Mouse (Mus musculus) kidney, postnatal 0 days (tissue): ENCODE data around the gene Gpx3. TPM values are rescaled to one million over a fixed set of nuclear protein-coding genes. Genes with fewer than 3 reads are reported as not detected.

Experiments used
- ATAC-seq: fragments of 200-750 bp; cut with Nextera tagmentation; replicated peaks from 2 replicates; pipeline ENCODE4 v1.8.0; 2017; ENCODE audit warnings: low read depth, moderate number of reproducible peaks, moderate TSS enrichment, moderate library complexity; ENCODE audit not compliant: low FRiP score
- DNase-seq: peaks from one replicate; pipeline ENCODE4 v3.0.0-alpha.2; 2016; ENCODE audit warnings: low spot score
- H3K27ac ChIP-seq: fragments of 300-500 bp; sonication (generic); 2 replicates; pipeline ENCODE4 v1.5.1; 2014; ENCODE audit warnings: mild to moderate bottlenecking
- H3K27me3 ChIP-seq: fragments of 300-500 bp; sonication (generic); 2 replicates; pipeline ENCODE4 v1.6.1; 2014; ENCODE audit warnings: low read length, mixed read lengths; ENCODE audit not compliant: insufficient read depth
- H3K36me3 ChIP-seq: fragments of 300-500 bp; sonication (generic); 2 replicates; pipeline ENCODE4 v1.6.1; 2014; ENCODE audit warnings: low read length, mixed read lengths; ENCODE audit not compliant: insufficient read depth
- H3K4me1 ChIP-seq: fragments of 300-500 bp; sonication (generic); replicated peaks from 2 replicates; pipeline ENCODE4 v1.6.1; 2014; ENCODE audit warnings: antibody characterized with exemption, low read length, mixed read lengths; ENCODE audit not compliant: insufficient read depth
- H3K4me2 ChIP-seq: fragments of 300-500 bp; sonication (generic); 2 replicates; pipeline ENCODE4 v1.6.1; 2014; ENCODE audit warnings: mild to moderate bottlenecking, low read length, moderate library complexity, mixed read lengths
- H3K4me3 ChIP-seq: fragments of 300-500 bp; sonication (generic); replicated peaks from 2 replicates; pipeline ENCODE4 v1.5.1; 2014; ENCODE audit warnings: low read depth, low read length
- H3K9ac ChIP-seq: fragments of 300-500 bp; sonication (generic); 2 replicates; pipeline ENCODE4 v1.6.1; 2014; ENCODE audit warnings: low read depth, low read length
- H3K9me3 ChIP-seq: fragments of 300-500 bp; sonication (generic); replicated peaks from 2 replicates; pipeline ENCODE4 v1.6.1; 2016; ENCODE audit warnings: low read length, inconsistent platforms, mixed read lengths
- CTCF ChIP-seq: IDR thresholded peaks from 2 replicates; pipeline ENCODE4 v1.5.1; 2016; ENCODE audit warnings: antibody characterized with exemption, low read depth, mild to moderate bottlenecking, moderate library complexity
- WGBS: fragments of 180-500 bp; shearing (Covaris S2); extraction: QIAGEN DNeasy Blood & Tissue Kit; methylation state at CpG from one replicate; pipeline ENCODE4 v1.1.7; 2014; 5-methylcytosine and 5-hydroxymethylcytosine counted together
- polyA plus RNA-seq: library from polyadenylated mRNA; unstranded; fragments of >200 nt; fragmentation: Nextera tagmentation; extraction: Ambion mirVana; gene quantifications from 2 replicates; pipeline ENCODE4 v1.2.1, GENCODE M21; 2015

Gpx3 gene
- polyA plus RNA-seq, 1 experiment from 2014 or later: 1,362 TPM

GRCm38 (mm10) chr11:54879922-54880321 is 22.3 kb upstream of the Gpx3 start:
- Histone ChIP-seq H3K9ac (no peak overlapping the region), H3K4me2 (no peak overlapping the region), H3K27me3 (no peaks in the 10 kb centered on the region), H3K4me3 (no peak overlapping the region), H3K4me1 (peaks cover 24% of the 10 kb centered on the region), H3K9me3 (no peaks in the 10 kb centered on the region), H3K36me3 (no peaks in the 10 kb centered on the region), H3K27ac (no peak overlapping the region)
- DNase-seq (no peak), ATAC-seq (no peak)
- 83% methylated on average over 10 of the region's 10 CpGs for WGBS
- no peak for TF ChIP-seq CTCF

GRCm38 (mm10) chr11:54881051-54881474 is 21.2 kb upstream of the Gpx3 start:
- no peaks in the 10 kb centered on the region for H3K36me3 ChIP-seq

GRCm38 (mm10) chr11:54882671-54883070 is 19.6 kb upstream of the Gpx3 start:
- Histone ChIP-seq H3K27me3 (no peaks in the 10 kb centered on the region), H3K4me2 (no peak overlapping the region), H3K9ac (no peak overlapping the region), H3K9me3 (no peaks in the 10 kb centered on the region), H3K36me3 (no peaks in the 10 kb centered on the region), H3K27ac (0 out of 2 replicates have a peak overlapping the region, but pooled peaks have one; percentile 0), H3K4me1 (peaks cover 27% of the 10 kb centered on the region), H3K4me3 (no peak overlapping the region)
- DNase-seq (peak; percentile 74), ATAC-seq (peak; percentile 60)
- TF ChIP-seq CTCF: peak; percentile 52
- WGBS: 23% methylated on average over 8 of the region's 8 CpGs

More at GRCm38 (mm10) chr11:54881051-54881474, 21.2 kb upstream of the Gpx3 start:
- Histone ChIP-seq H3K9me3 (no peaks in the 10 kb centered on the region), H3K27me3 (no peaks in the 10 kb centered on the region), H3K9ac (no peak overlapping the region), H3K27ac (peak overlapping the region; percentile 50; the same call in 1 of the 2 replicates), H3K4me1 (peaks cover 27% of the 10 kb centered on the region), H3K4me2 (no peak overlapping the region), H3K4me3 (no peak overlapping the region)
- WGBS: 6% methylated on average over 2 of the region's 2 CpGs
- peak; percentile 76 for DNase-seq
- TF ChIP-seq CTCF: no peak
- ATAC-seq: peak; percentile 54; the same call in 1 of the 2 replicates

GRCm38 (mm10) chr11:54884197-54884828 is 17.9 kb upstream of the Gpx3 start:
- no peak for ATAC-seq
- Histone ChIP-seq H3K27ac (peak overlapping the region; percentile 88), H3K9ac (no peak overlapping the region), H3K4me3 (no peak overlapping the region), H3K27me3 (no peaks in the 10 kb centered on the region), H3K4me2 (peak overlapping the region; percentile 21), H3K36me3 (no peaks in the 10 kb centered on the region), H3K9me3 (no peaks in the 10 kb centered on the region), H3K4me1 (peaks cover 27% of the 10 kb centered on the region)
- peak; percentile 38 for DNase-seq
- WGBS: 78% methylated on average over 5 of the region's 5 CpGs
- no peak for TF ChIP-seq CTCF

GRCm38 (mm10) chr11:54884937-54885336 is 17.3 kb upstream of the Gpx3 start:
- peak; percentile 90 for DNase-seq
- WGBS: 2% methylated on average over 5 of the region's 5 CpGs
- 0 out of 2 replicates have a peak overlapping the region, but pooled peaks have one; percentile 23 for H3K9ac ChIP-seq

GRCm38 (mm10) chr11:54885406-54885805 is 16.8 kb upstream of the Gpx3 start:
- Histone ChIP-seq H3K27me3 (no peaks in the 10 kb centered on the region), H3K4me2 (no peak overlapping the region), H3K4me3 (no peak overlapping the region), H3K36me3 (no peaks in the 10 kb centered on the region), H3K9ac (no peak overlapping the region), H3K9me3 (no peaks in the 10 kb centered on the region), H3K4me1 (peaks cover 27% of the 10 kb centered on the region), H3K27ac (peak overlapping the region; percentile 88)
- ATAC-seq (no peak), DNase-seq (no peak)
- no peak for TF ChIP-seq CTCF
- WGBS: 74% methylated on average over 2 of the region's 2 CpGs

More at GRCm38 (mm10) chr11:54884937-54885336, 17.3 kb upstream of the Gpx3 start:
- no peaks in the 10 kb centered on the region for H3K36me3 ChIP-seq
- peaks cover 27% of the 10 kb centered on the region for H3K4me1 ChIP-seq
- TF ChIP-seq CTCF: no peak
- no peaks in the 10 kb centered on the region for H3K9me3 ChIP-seq
- no peaks in the 10 kb centered on the region for H3K27me3 ChIP-seq
- H3K4me2 ChIP-seq: peak overlapping the region; percentile 21
- ATAC-seq: peak; percentile 84
- peak overlapping the region; percentile 88 for H3K27ac ChIP-seq
- H3K4me3 ChIP-seq: no peak overlapping the region
